Mouse (Mus musculus) liver, embryonic 14.5 days (tissue): ENCODE measurements at regions not wholly inside any gene's neighbourhood (a gene's known extent, or its start where the extent isn't known, plus 50 kb on each side); places are given as distances from the start of the nearest gene placed in this dataset.

Source experiments
- ATAC-seq: fragments of 200-750 bp; cut with Nextera tagmentation; 2 replicates; pipeline ENCODE4 v1.8.0; 2017; ENCODE audit warnings: moderate number of reproducible peaks, mild to moderate bottlenecking, moderate library complexity; ENCODE audit not compliant: insufficient read depth
- DNase-seq, 3 experiments: peaks; one replicate each; pipeline ENCODE4 v3.0.0-alpha.2; 2012 to 2013; ENCODE audit warnings: low read depth in 3 of 3, low spot score in 3 of 3
- H3K27ac ChIP-seq: fragments of 300-500 bp; sonication (generic); 2 replicates; pipeline ENCODE4 v1.5.1; 2014; ENCODE audit warnings: moderate library complexity, mild to moderate bottlenecking, control low read depth, inconsistent platforms
- H3K27me3 ChIP-seq: fragments of 300-500 bp; sonication (generic); 2 replicates; pipeline ENCODE4 v1.6.1; 2014; ENCODE audit warnings: mild to moderate bottlenecking, low read length, moderate library complexity; ENCODE audit not compliant: control insufficient read depth, insufficient read depth
- H3K36me3 ChIP-seq: fragments of 300-500 bp; sonication (generic); replicated peaks from 2 replicates; pipeline ENCODE4 v1.6.1; 2014; ENCODE audit warnings: low read depth; ENCODE audit not compliant: control insufficient read depth, insufficient read depth
- H3K4me1 ChIP-seq, 2 experiments: fragments of 200-500 bp in 1 of 2; fragments of 300-500 bp in 1 of 2; sonication (generic) in 1 of 2; replicated peaks; 2 replicates each; pipeline ENCODE4 v1.6.1; 2012 to 2014; ENCODE audit warnings: antibody characterized with exemption in 1 of 2, inconsistent platforms in 1 of 2, low read length in 1 of 2; ENCODE audit not compliant: control insufficient read depth in 2 of 2, insufficient read depth in 2 of 2
- H3K4me2 ChIP-seq: fragments of 300-500 bp; sonication (generic); 2 replicates; pipeline ENCODE4 v1.6.1; 2014; ENCODE audit warnings: low read depth, mild to moderate bottlenecking, control low read depth, moderate library complexity
- H3K4me3 ChIP-seq, 2 experiments: fragments of 200-500 bp in 1 of 2; fragments of 300-500 bp in 1 of 2; sonication (generic) in 1 of 2; 2 replicates each; pipeline ENCODE4 v1.5.1; 2012 to 2014; ENCODE audit warnings: low read depth in 2 of 2, low read length in 2 of 2, mild to moderate bottlenecking in 2 of 2, control low read depth in 1 of 2, inconsistent platforms in 1 of 2, moderate library complexity in 1 of 2; ENCODE audit not compliant: insufficient read depth in 1 of 2
- H3K9ac ChIP-seq: fragments of 300-500 bp; sonication (generic); replicated peaks from 2 replicates; pipeline ENCODE4 v1.6.1; 2014; ENCODE audit warnings: mild to moderate bottlenecking, control low read depth, moderate library complexity
- H3K9me3 ChIP-seq: fragments of 300-500 bp; sonication (generic); 2 replicates; pipeline ENCODE4 v1.6.1; 2016; ENCODE audit warnings: low read length, mixed read lengths; ENCODE audit not compliant: control insufficient read depth
- CTCF ChIP-seq: IDR thresholded peaks from 2 replicates; pipeline ENCODE4 v1.5.1; 2016; ENCODE audit warnings: antibody characterized with exemption, low read depth, control low read depth
- EP300 ChIP-seq: IDR thresholded peaks from 2 replicates; pipeline ENCODE4 v1.6.1; 2016; ENCODE audit warnings: antibody characterized with exemption, low read depth
- WGBS: fragments of 180-500 bp; shearing (Covaris S2); extraction: QIAGEN DNeasy Blood & Tissue Kit; methylation state at CpG from one replicate; pipeline ENCODE4 v1.1.7; 2014; ENCODE audit not compliant: insufficient replicate concordance; 5-methylcytosine and 5-hydroxymethylcytosine counted together

DNA sequence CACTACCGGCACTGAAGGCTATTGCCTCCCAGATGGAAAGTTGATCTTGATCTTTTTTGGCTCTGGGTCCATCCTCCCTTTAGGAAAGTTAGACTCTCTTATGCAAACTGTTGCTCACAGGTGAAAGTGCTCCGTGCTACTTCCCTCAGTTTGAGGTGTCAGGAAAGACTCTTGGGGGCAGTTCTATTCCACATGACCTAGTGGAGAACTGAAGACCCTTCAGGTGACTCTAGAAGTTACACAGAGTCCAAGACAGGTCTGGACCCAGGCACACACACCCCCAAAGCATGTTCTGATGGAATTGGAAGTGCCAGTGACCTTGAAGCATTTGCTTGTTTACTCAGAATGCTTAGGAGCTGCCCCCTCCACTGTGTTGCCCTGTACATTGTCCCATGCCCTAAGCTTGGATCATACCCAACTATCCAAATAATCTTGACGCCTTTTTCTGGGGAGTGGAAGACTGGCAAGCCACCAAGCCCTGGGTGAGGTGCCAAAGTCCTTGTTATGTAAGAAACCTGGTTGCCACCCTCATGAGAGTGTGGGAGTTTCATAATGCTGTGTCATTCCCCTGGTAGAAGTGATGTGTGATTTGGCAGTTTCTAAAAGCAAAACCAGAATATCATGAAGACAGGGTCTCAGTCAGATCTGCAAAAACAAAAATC lies 51.1 kb upstream of the Nampt start:
- no peak overlapping the region for H3K4me2 ChIP-seq
- no peak overlapping the region for H3K27ac ChIP-seq
- DNase-seq (no peak), ATAC-seq (no peak)
- TF ChIP-seq CTCF, result no peak
- no peak for TF ChIP-seq EP300
- H3K9ac ChIP-seq, result no peak overlapping the region
- H3K9me3 ChIP-seq, result no peaks in the 10 kb centered on the region
- H3K4me3 ChIP-seq, result no peak overlapping the region
- H3K27me3 ChIP-seq, result no peaks in the 10 kb centered on the region
- 58% methylated on average over 3 of the region's 3 CpGs for WGBS
- no peaks in the 10 kb centered on the region for H3K36me3 ChIP-seq
- no peaks in the 10 kb centered on the region for H3K4me1 ChIP-seq

GRCm38 (mm10) chr12:32768744-32769535 lies 50.4 kb upstream of the Nampt start:
- H3K27ac ChIP-seq, result no peak overlapping the region

More at GRCm38 (mm10) chr12:32768744-32769535, 50.4 kb upstream of the Nampt start:
- no peak for DNase-seq
- H3K27me3 ChIP-seq, result no peaks in the 10 kb centered on the region
- TF ChIP-seq CTCF (no peak), EP300 (no peak)
- ATAC-seq, result no peak
- no peak overlapping the region for H3K4me3 ChIP-seq
- 51% methylated on average over 3 of the region's 3 CpGs for WGBS
- H3K36me3 ChIP-seq, result no peaks in the 10 kb centered on the region
- no peaks in the 10 kb centered on the region for H3K4me1 ChIP-seq
- H3K4me2 ChIP-seq, result no peak overlapping the region
- no peaks in the 10 kb centered on the region for H3K9me3 ChIP-seq
- H3K9ac ChIP-seq, result no peak overlapping the region
